Mouse (Mus musculus): Measurements from ENCODE around the gene Col12a1. TPM values are rescaled to one million over a fixed set of nuclear protein-coding genes. Genes with fewer than 3 reads are reported as not detected.
A peak's percentile ranks its signal among the peaks of the same experiment; 100 is the strongest.

Gene Col12a1
- not detected in 2 replicates for total RNA-seq (2014; fragmentation: Nextera tagmentation)
- total RNA-seq (2017): not detected in 2 replicates

DNA sequence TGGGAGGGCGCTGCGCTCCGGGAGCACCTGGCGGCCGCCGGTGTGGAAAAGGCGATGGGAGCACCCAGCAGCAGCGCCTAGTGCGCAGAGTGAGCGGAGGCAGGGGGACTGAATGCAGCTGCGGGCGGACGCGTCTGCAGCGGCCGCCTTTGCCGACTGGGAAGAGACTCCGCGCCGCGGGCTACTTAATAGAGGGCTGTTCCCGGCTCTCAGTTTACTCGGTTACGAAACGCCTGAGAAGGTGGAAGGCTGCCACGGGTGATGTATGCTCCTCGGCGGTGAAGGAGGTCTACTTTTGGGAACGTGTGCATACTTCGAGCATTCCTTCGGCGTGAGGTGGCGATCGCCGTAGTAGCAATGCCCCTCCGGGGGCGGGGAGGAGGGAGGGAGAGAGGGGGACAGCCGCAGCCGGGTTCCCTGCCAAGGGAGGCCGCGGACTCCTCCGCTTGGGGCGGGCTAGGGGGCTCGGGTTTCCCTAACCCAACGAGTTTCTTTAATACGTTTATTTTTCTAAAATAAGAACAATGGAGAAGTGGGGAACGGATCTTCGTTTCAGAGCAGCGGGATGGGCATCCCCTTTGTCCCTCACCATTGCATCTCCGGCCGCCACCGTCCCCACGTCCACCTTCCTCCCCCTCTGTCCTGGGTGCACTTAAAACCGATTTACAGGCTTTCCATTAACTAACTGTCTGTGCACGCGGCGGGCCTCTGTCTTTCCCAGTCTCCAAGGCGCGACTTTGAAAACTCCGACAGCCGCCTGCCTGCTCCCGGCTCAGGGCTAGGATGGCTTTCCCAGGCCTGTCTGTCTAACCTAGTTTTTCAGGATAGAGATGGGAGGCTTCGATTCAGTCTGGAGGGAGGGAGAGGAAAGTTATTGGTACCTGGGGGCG lies at the start of gene Col12a1:
Gene Col12a1 (minus strand): TSS at position 351 of the 890 bp plus-strand sequence.
- ATAC-seq (replicated peaks; ENCODE audit: poor library complexity, severe bottlenecking): peak; percentile 32; the same call in 1 of the 2 replicates

DNA sequence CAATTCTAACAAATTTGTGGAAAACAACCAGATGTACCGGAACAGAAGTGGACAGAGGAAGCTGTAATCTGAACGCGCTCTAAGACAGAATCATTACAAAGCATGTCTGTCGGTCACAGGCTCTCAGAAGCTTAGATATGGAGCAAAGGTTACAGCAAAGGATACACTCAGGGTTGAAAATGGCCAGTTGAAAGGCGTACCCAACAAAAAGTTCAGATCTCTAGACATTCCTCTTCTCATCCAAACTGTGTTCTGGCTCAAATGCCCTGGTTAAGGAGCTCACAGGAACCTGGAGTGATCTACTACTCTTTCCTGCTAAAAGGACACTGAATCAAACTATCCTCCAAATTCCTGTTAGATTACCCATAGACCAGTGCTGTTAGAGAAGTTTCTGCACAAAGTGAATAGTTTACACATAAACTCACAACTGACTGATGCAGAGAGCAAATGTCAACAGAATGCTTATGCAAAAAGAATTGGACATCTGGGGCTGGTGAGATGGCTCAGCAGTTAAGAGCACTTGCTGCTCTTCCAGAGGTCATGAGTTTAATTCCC lies 48.4 kb upstream of the Col12a1 start:
- ATAC-seq (replicated peaks; ENCODE audit: poor library complexity, severe bottlenecking): no peak

DNA sequence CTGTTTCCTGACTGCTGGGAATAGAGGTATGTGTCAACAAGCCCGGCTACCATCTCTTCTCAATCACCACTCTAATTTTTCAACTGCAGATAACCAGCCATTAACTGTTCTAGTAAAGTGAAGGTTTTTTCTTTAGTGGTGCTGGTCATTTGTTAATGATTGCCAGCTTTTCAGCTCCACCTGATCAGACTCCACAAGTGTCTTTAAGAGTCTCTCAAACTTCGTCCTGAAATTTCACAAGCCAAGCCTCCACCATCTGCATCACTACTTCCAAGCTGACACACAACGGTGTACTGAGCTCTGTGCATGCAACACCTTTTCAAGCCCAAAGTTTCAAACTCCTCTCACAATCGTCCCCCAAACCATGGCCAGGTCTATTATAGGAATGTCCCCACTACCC lies 46.7 kb upstream of the Col12a1 start:
- no peak for ATAC-seq (replicated peaks; ENCODE audit: poor library complexity, severe bottlenecking)

DNA sequence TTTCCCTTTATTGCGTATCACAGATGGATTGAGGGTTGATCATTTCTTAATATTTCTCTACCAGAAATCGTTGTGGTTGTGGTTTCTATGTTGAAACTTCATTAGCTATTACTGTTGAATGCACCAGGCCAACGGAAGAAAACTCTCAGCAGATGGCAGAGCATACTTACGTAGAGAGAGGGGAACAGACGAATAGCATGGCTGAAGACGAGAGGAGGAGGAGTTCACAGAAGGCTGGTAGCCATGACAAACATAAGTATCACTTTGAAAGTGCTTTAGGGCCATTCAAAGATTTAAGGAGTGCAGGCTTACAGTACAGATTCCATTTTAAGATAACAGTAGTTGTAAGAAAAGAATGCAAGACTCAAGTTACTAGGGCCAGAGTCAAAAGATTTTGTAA lies 43.9 kb upstream of the Col12a1 start:
- ATAC-seq (replicated peaks; ENCODE audit: poor library complexity, severe bottlenecking): peak; percentile 75

GRCm38 (mm10) chr9:79760076-79760475 lies 41.4 kb upstream of the Col12a1 start:
- ATAC-seq (replicated peaks; ENCODE audit: poor library complexity, severe bottlenecking): no peak

DNA sequence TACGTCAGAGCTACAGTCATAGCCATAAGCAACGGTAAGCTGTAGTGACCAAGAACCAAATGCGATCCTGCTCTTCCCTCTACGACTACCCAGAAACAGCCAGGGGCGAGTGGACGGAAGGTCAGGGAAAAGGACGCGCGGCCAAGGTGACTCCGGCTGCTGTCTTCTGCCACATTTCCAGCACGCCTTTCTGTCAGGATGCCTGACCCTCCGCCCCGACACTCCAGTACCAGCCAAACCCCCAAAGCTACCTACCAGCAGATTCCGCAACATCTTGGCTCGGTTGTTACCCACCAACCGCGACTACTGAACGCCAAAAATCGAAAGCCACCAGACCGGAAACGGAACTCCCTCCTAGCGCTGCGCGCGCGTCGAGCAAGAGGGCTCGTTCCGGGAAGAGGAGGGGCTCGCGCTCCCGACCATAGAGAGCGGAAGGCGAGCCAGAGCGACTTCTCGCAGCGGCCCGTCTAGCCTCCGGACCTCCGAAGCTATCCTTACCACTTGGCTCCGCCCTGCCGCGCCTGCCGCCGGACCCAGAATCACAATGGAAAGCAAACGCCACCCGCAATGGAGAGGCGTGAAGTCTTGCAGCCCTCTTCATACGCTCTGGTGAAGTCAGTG lies 40.9 kb upstream of the Col12a1 start, which contains the start of gene Cox7a2:
Gene Cox7a2 (minus strand): TSS at position 494 of the 621 bp plus-strand sequence.
- peak; percentile 89 for ATAC-seq (replicated peaks; ENCODE audit: poor library complexity, severe bottlenecking)

GRCm38 (mm10) chr9:79755311-79755710 lies 36.7 kb upstream of the Col12a1 start:
- no peak for ATAC-seq (replicated peaks; ENCODE audit: poor library complexity, severe bottlenecking)

DNA sequence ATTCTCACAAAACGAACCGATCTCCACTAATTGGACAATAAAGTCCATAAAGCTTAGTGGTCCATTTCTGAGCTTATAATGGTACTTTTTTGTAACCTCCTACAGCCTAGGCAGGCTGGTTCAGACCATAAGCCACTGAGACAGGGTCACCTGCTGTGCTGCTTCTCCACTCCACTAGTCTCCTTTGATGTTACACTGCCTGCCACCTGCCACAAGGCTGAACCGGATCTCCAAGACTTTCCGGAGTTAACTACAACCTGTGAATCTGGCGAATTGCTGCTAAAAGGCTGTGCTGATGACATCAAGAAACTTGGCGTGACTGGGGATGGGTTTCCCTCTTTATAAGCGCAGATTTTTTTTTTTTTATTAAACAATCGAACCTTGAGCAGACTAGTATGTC lies 33.2 kb upstream of the Col12a1 start:
- ATAC-seq (replicated peaks; ENCODE audit: poor library complexity, severe bottlenecking): no peak

- ATAC-seq (replicated peaks; ENCODE audit: poor library complexity, severe bottlenecking): no peak
Observed at GRCm38 (mm10) chr9:79750709-79751108, 32.1 kb upstream of the Col12a1 start.

GRCm38 (mm10) chr9:79745036-79745435 lies 26.4 kb upstream of the Col12a1 start:
- ATAC-seq (replicated peaks; ENCODE audit: poor library complexity, severe bottlenecking): no peak

- ATAC-seq (replicated peaks; ENCODE audit: poor library complexity, severe bottlenecking): no peak
Observed at GRCm38 (mm10) chr9:79735608-79736007, 17.0 kb upstream of the Col12a1 start.

DNA sequence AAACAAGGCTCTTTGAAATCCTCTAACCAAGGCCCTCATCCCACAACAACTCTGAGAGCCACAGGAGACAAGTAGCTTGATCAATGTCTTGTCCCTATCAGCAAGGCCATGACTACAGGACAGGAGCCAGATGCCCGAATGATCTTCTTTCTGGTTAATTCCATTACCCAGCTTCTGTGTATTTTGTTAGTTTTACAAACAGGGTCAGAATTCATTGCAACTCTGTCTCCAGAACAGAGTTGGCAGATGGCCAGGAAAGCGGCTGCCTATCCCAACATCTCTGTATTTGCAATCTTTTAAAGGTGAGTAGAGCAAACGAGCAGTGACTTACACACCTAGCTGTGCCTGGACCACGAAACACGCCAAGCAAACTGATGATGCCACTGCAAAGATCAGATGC lies 11.7 kb upstream of the Col12a1 start:
- no peak for ATAC-seq (replicated peaks; ENCODE audit: poor library complexity, severe bottlenecking)

GRCm38 (mm10) chr9:79723090-79723489 lies 4.5 kb upstream of the Col12a1 start:
- peak; percentile 38; the same call in 1 of the 2 replicates for ATAC-seq (replicated peaks; ENCODE audit: poor library complexity, severe bottlenecking)

GRCm38 (mm10) chr9:79721056-79721455 lies 2.4 kb upstream of the Col12a1 start:
- peak; percentile 35 for ATAC-seq (replicated peaks; ENCODE audit: poor library complexity, severe bottlenecking)

GRCm38 (mm10) chr9:79720143-79720542 lies 1.5 kb upstream of the Col12a1 start:
- ATAC-seq (replicated peaks; ENCODE audit: poor library complexity, severe bottlenecking): no peak

- no peak for ATAC-seq (replicated peaks; ENCODE audit: poor library complexity, severe bottlenecking)
Observed at GRCm38 (mm10) chr9:79719451-79719850, 820 bp upstream of the Col12a1 start.

DNA sequence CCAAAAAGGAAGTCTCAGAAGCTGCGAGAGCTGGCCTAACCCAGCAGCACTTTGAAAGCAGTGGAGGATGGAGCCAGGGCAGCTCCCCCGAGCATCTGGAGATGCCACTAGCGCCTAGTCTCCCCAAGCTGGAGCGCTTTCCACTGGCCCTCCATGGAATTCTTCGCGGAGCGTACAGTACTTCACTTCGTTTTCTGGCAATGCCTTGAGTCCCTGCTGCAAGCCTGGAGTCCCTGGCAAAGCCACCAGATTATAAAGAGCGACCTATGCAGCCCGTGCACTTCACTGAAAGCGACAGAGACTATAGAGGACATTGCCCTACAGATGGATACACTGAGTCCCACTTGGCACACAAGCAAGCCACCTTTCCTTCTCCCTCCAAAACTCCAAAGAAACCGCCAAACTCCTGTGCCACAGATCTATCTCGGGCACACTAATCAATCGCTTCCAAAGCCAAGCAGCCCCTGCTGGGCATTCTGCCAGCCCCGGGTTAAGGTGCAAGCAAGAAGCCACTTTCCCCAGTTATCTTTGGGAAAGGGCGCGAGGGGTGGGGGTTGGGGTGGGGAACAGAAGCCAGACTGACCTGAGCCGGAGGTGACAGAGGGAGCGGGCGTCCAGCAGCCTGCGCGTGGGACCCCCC lies 675 bp downstream of the Col12a1 start:
- no peak for ATAC-seq (replicated peaks; ENCODE audit: poor library complexity, severe bottlenecking)

DNA sequence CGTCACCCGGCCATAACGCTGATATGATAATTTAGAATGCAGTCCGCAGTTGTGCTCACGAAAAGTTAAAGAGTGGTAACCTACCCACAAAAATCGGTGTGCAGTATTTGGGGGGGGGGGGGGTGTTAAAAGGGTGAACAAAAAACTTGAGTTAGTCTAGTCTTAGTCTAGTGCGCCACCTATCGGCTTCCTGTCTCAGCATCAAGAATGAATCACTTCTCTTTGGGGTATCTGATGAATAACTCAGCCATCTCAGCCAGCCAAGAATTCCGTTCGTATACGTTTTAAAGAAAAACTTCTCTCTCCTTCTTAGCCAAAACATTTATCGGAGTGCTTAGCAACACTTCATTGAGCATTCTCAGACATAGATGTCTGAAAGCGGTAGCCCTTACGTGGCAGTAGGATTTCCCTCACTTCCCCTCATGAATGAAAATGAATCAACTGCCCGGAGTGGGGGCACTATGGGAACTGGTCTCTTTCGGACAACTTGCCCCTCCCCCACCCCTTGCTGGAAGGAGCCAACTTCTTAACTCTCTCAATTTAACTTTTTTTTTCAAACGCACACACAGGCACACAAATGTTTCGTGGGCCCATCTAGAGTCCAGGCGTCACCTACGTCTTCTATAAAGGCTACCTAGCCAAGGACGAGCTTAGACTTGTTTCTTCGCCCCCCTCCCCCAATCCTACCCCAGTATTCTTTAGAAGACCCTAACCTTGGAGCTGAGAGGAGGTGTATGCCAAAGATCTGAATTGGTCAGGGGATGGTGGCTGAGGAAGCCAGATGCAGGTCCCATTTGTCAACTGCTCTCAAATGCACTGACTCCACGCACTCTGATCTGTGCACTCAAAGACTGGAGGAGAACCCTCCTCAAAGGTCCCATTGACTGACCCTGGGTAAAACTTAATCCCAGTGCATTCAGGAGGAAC lies 1.5 kb downstream of the Col12a1 start:
- ATAC-seq (replicated peaks; ENCODE audit: poor library complexity, severe bottlenecking): peak; percentile 46; the same call in 1 of the 2 replicates

- no peak for ATAC-seq (replicated peaks; ENCODE audit: poor library complexity, severe bottlenecking)
Observed at GRCm38 (mm10) chr9:79716496-79716895, 2.1 kb downstream of the Col12a1 start.
